Mouse (Mus musculus) heart, postnatal 0 days (tissue): Measurements from ENCODE around the gene Ino80. TPM values are rescaled to one million over a fixed set of nuclear protein-coding genes. Genes with fewer than 3 reads are reported as not detected.

Experiments
- ATAC-seq: fragments of 200-750 bp; cut with Nextera tagmentation; 2 replicates; pipeline ENCODE4 v1.8.0; 2017; ENCODE audit warnings: low read depth, moderate number of reproducible peaks, moderate library complexity; ENCODE audit not compliant: insufficient read depth
- DNase-seq: peaks from one replicate; pipeline ENCODE4 v3.0.0-alpha.2; 2016; ENCODE audit warnings: low spot score
- H3K27ac ChIP-seq: fragments of 300-500 bp; sonication (generic); 2 replicates; pipeline ENCODE4 v1.5.1; 2014; ENCODE audit warnings: low read depth, mild to moderate bottlenecking
- H3K27me3 ChIP-seq: fragments of 300-500 bp; sonication (generic); 2 replicates; pipeline ENCODE4 v1.6.1; 2014; ENCODE audit warnings: low read length, mixed read lengths; ENCODE audit not compliant: control insufficient read depth, insufficient read depth
- H3K36me3 ChIP-seq: fragments of 300-500 bp; sonication (generic); replicated peaks from 2 replicates; pipeline ENCODE4 v1.6.1; 2014; ENCODE audit warnings: low read length, mixed read lengths; ENCODE audit not compliant: control insufficient read depth, insufficient read depth
- H3K4me1 ChIP-seq: fragments of 300-500 bp; sonication (generic); 2 replicates; pipeline ENCODE4 v1.6.1; 2014; ENCODE audit warnings: antibody characterized with exemption; ENCODE audit not compliant: control insufficient read depth, insufficient read depth
- H3K4me2 ChIP-seq: fragments of 300-500 bp; sonication (generic); 2 replicates; pipeline ENCODE4 v1.6.1; 2014; ENCODE audit warnings: low read depth, mild to moderate bottlenecking, low read length, moderate library complexity
- H3K4me3 ChIP-seq: fragments of 300-500 bp; sonication (generic); 2 replicates; pipeline ENCODE4 v1.5.1; 2014; ENCODE audit warnings: low read depth, low read length
- H3K9ac ChIP-seq: fragments of 300-500 bp; sonication (generic); replicated peaks from 2 replicates; pipeline ENCODE4 v1.6.1; 2014; ENCODE audit warnings: low read depth, low read length, mixed read lengths
- H3K9me3 ChIP-seq: fragments of 300-500 bp; sonication (generic); replicated peaks from 2 replicates; pipeline ENCODE4 v1.6.1; 2016; ENCODE audit warnings: low read length; ENCODE audit not compliant: control insufficient read depth
- CTCF ChIP-seq: IDR thresholded peaks from 2 replicates; pipeline ENCODE4 v1.5.1; 2016; ENCODE audit warnings: antibody characterized with exemption, control low read depth, low read depth
- EP300 ChIP-seq: IDR thresholded peaks from 2 replicates; pipeline ENCODE4 v1.6.1; 2016; ENCODE audit warnings: antibody characterized with exemption, low read depth
- WGBS: fragments of 180-500 bp; shearing (Covaris S2); extraction: QIAGEN DNeasy Blood & Tissue Kit; methylation state at CpG from one replicate; pipeline ENCODE4 v1.1.7; 2014; 5-methylcytosine and 5-hydroxymethylcytosine counted together
- polyA plus RNA-seq: library from polyadenylated mRNA; unstranded; fragments of >200 nt; fragmentation: Nextera tagmentation; extraction: Ambion mirVana; gene quantifications from 2 replicates; pipeline ENCODE4 v1.2.1, GENCODE M21; 2015
- total RNA-seq: library from RNA; depleted of rRNA; stranded (reverse); fragments of >200 nt; gene quantifications from 2 replicates; pipeline ENCODE4 v1.2.3, GENCODE M21; 2014; ENCODE audit warnings: low replicate concordance; rRNA removed

Ino80 gene
- total and polyA plus RNA-seq, 2 experiments from 2014 or later: 1.7 to 7.2 TPM

- Histone ChIP-seq H3K4me1 (peaks cover 32% of the 10 kb centered on the region; the same call in 1 of the 2 replicates), H3K27me3 (peaks cover 78% of the 10 kb centered on the region), H3K4me3 (peak overlapping the region; percentile 73), H3K9me3 (no peaks in the 10 kb centered on the region), H3K4me2 (peak overlapping the region; percentile 76), H3K36me3 (no peaks in the 10 kb centered on the region), H3K27ac (no peak overlapping the region), H3K9ac (peak overlapping the region; percentile 70; the same call in 1 of the 2 replicates)
- 15% methylated on average over 31 of the region's 32 CpGs for WGBS
- ATAC-seq (no peak), DNase-seq (no peak)
- TF ChIP-seq EP300 (no peak), CTCF (no peak)
Measured at GRCm38 (mm10) chr2:119323866-119324575, 153.5 kb downstream of the Ino80 start.

Other genes starting within 250 kb of the Ino80 start
- not detected in 2 replicates for gene Ppp1r14d, start 247.8 kb downstream of the Ino80 start, total RNA-seq
- gene Ppp1r14d, start 247.8 kb downstream of the Ino80 start, polyA plus RNA-seq: not detected in 2 replicates
- gene Spint1, start 240.3 kb downstream of the Ino80 start, total RNA-seq: 11.6 and 11.7 TPM in 2 replicates
- gene Spint1, start 240.3 kb downstream of the Ino80 start, polyA plus RNA-seq: 0.14 and 0.34 TPM in 2 replicates
- 3.4 TPM in 1 of 2 replicates, not detected in the other for gene Rhov, start 206.4 kb downstream of the Ino80 start, total RNA-seq
- 0.19 TPM in 1 of 2 replicates, not detected in the other for gene Rhov, start 206.4 kb downstream of the Ino80 start, polyA plus RNA-seq
- 14.3 and 16.2 TPM in 2 replicates for gene Vps18, start 188.9 kb downstream of the Ino80 start, total RNA-seq
- 8.0 and 8.3 TPM in 2 replicates for gene Vps18, start 188.9 kb downstream of the Ino80 start, polyA plus RNA-seq
- 5.0 and 6.6 TPM in 2 replicates for gene Dll4, start 151.9 kb downstream of the Ino80 start, total RNA-seq
- gene Dll4, start 151.9 kb downstream of the Ino80 start, polyA plus RNA-seq: 5.7 and 6.2 TPM in 2 replicates
- gene Chac1, start 126.5 kb downstream of the Ino80 start, total RNA-seq: 0.11 and 0.27 TPM in 2 replicates
- 0.30 and 0.52 TPM in 2 replicates for gene Chac1, start 126.5 kb downstream of the Ino80 start, polyA plus RNA-seq
- gene Exd1, start 69.9 kb upstream of the Ino80 start, total RNA-seq: not detected in 2 replicates
- 0.03 and 0.18 TPM in 2 replicates for gene Exd1, start 69.9 kb upstream of the Ino80 start, polyA plus RNA-seq
- gene Chp1, start 70.0 kb upstream of the Ino80 start, total RNA-seq: 81.1 and 82.3 TPM in 2 replicates
- gene Chp1, start 70.0 kb upstream of the Ino80 start, polyA plus RNA-seq: 51.1 and 53.3 TPM in 2 replicates
- 25.0 and 26.8 TPM in 2 replicates for gene Nusap1, start 140.6 kb upstream of the Ino80 start, total RNA-seq
- gene Nusap1, start 140.6 kb upstream of the Ino80 start, polyA plus RNA-seq: 13.5 and 14.2 TPM in 2 replicates
- gene Oip5, start 140.8 kb upstream of the Ino80 start, total RNA-seq: 0.88 and 12.2 TPM in 2 replicates
- gene Oip5, start 140.8 kb upstream of the Ino80 start, polyA plus RNA-seq: 6.1 and 7.0 TPM in 2 replicates
- 28.4 and 37.9 TPM in 2 replicates for gene Ndufaf1, start 185.1 kb upstream of the Ino80 start, total RNA-seq
- 79.9 and 83.3 TPM in 2 replicates for gene Ndufaf1, start 185.1 kb upstream of the Ino80 start, polyA plus RNA-seq
- 7.9 and 10.2 TPM in 2 replicates for gene Rtf1, start 197.4 kb upstream of the Ino80 start, total RNA-seq
- gene Rtf1, start 197.4 kb upstream of the Ino80 start, polyA plus RNA-seq: 24.3 and 25.6 TPM in 2 replicates